Mouse (Mus musculus): ENCODE results near the gene Grid2. TPM values are rescaled to one million over a fixed set of nuclear protein-coding genes. Genes with fewer than 3 reads are reported as not detected.

Grid2 gene
- total and polyA plus RNA-seq, 3 experiments, result not detected

GRCm38 (mm10) chr6:64733311-64733710, 1477.6 kb downstream of the Grid2 start:
- Histone ChIP-seq H3K9me3 (replicated peaks; ENCODE audit: insufficient read depth, low read length) (no peaks in the 10 kb centered on the region), H3K4me1 (ENCODE audit: control insufficient read depth in 1 of 2, insufficient read depth in 2 of 2, low read length in 2 of 2) (no peaks in the 10 kb centered on the region), H3K27me3 (ENCODE audit: control insufficient read depth in 1 of 2, insufficient read depth in 2 of 2, low read length in 2 of 2) (no peaks in the 10 kb centered on the region), H3K79me2 (ENCODE audit: control insufficient read depth, insufficient read depth, low read length, poor library complexity) (no peaks in the 10 kb centered on the region), H3K27ac (ENCODE audit: control insufficient read depth, low read depth, low read length) (no peak overlapping the region), H3K36me3 (ENCODE audit: control insufficient read depth in 1 of 2, insufficient read depth in 2 of 2, low read length in 2 of 2) (no peaks in the 10 kb centered on the region), H3K9ac (ENCODE audit: control insufficient read depth, low read depth, low read length, poor library complexity, severe bottlenecking) (no peak overlapping the region), H3K4me3 (ENCODE audit: control insufficient read depth in 1 of 2, insufficient read depth in 1 of 2, low read depth in 2 of 2, low read length in 2 of 2) (no peak overlapping the region)
- DNase-seq (ENCODE audit: low read depth, low spot score), result no peak
- no peak for TF ChIP-seq USF1 (IDR thresholded peaks at IDR 0.05; ENCODE audit: low read depth, low read length)
- no peak for TF ChIP-seq ZKSCAN1 (IDR thresholded peaks at IDR 0.05; ENCODE audit: low read depth, low read length)
- no peak for TF ChIP-seq TCF12 (IDR thresholded peaks at IDR 0.05; ENCODE audit: low read depth, low read length)

- no peaks in the 10 kb centered on the region for H3K4me1 ChIP-seq (ENCODE audit: control insufficient read depth in 1 of 2, insufficient read depth in 2 of 2, low read length in 2 of 2)
- H3K27me3 ChIP-seq (ENCODE audit: control insufficient read depth in 1 of 2, insufficient read depth in 2 of 2, low read length in 2 of 2), result no peaks in the 10 kb centered on the region
- DNase-seq (ENCODE audit: low read depth, low spot score), result no peak
- TF ChIP-seq RCOR1 (IDR thresholded peaks at IDR 0.05; ENCODE audit: low read depth, low read length), result no peak
- H3K9ac ChIP-seq (ENCODE audit: control insufficient read depth, low read depth, low read length, poor library complexity, severe bottlenecking), result no peak overlapping the region
- H3K9me3 ChIP-seq (replicated peaks; ENCODE audit: insufficient read depth, low read length), result no peaks in the 10 kb centered on the region
- no peak overlapping the region for H3K27ac ChIP-seq (ENCODE audit: control insufficient read depth, low read depth, low read length)
- H3K36me3 ChIP-seq (ENCODE audit: control insufficient read depth in 1 of 2, insufficient read depth in 2 of 2, low read length in 2 of 2), result no peaks in the 10 kb centered on the region
- no peaks in the 10 kb centered on the region for H3K79me2 ChIP-seq (ENCODE audit: control insufficient read depth, insufficient read depth, low read length, poor library complexity)
- no peak overlapping the region for H3K4me3 ChIP-seq (ENCODE audit: control insufficient read depth in 1 of 2, insufficient read depth in 1 of 2, low read depth in 2 of 2, low read length in 2 of 2)
Observed at GRCm38 (mm10) chr6:64734441-64735320, 1479.0 kb downstream of the Grid2 start.

- Histone ChIP-seq H3K27ac (ENCODE audit: control insufficient read depth, low read depth, low read length) (no peak overlapping the region), H3K36me3 (ENCODE audit: control insufficient read depth in 1 of 2, insufficient read depth in 2 of 2, low read length in 2 of 2) (no peaks in the 10 kb centered on the region), H3K9me3 (replicated peaks; ENCODE audit: insufficient read depth, low read length) (no peaks in the 10 kb centered on the region), H3K79me2 (ENCODE audit: control insufficient read depth, insufficient read depth, low read length, poor library complexity) (no peaks in the 10 kb centered on the region), H3K4me3 (ENCODE audit: control insufficient read depth in 1 of 2, insufficient read depth in 1 of 2, low read depth in 2 of 2, low read length in 2 of 2) (no peak overlapping the region), H3K4me1 (ENCODE audit: control insufficient read depth in 1 of 2, insufficient read depth in 2 of 2, low read length in 2 of 2) (no peaks in the 10 kb centered on the region), H3K27me3 (ENCODE audit: control insufficient read depth in 1 of 2, insufficient read depth in 2 of 2, low read length in 2 of 2) (no peaks in the 10 kb centered on the region), H3K9ac (ENCODE audit: control insufficient read depth, low read depth, low read length, poor library complexity, severe bottlenecking) (no peak overlapping the region)
- no peak for DNase-seq (ENCODE audit: low read depth, low spot score)
- TF ChIP-seq JUND (IDR thresholded peaks at IDR 0.05; ENCODE audit: low read depth, low read length) (no peak), UBTF (IDR thresholded peaks at IDR 0.05; ENCODE audit: borderline replicate concordance, insufficient read depth, low read depth, low read length) (no peak), RAD21 (IDR thresholded peaks at IDR 0.05; ENCODE audit: low read depth, low read length) (no peak), CHD1 (IDR thresholded peaks at IDR 0.05; ENCODE audit: low read depth, low read length) (no peak)
Observed at GRCm38 (mm10) chr6:64736317-64736716, 1480.6 kb downstream of the Grid2 start.

All from MEL (cell line).